Mouse (Mus musculus) thymus, adult 18-20 months (tissue): Measurements from ENCODE around the gene Hpcal1.

Source experiments
- DNase-seq, 2 experiments: peaks; one replicate each; pipeline ENCODE4 v3.0.0; 2022; ENCODE audit warnings: mixed read lengths in 2 of 2

The Hpcal1 gene

DNA sequence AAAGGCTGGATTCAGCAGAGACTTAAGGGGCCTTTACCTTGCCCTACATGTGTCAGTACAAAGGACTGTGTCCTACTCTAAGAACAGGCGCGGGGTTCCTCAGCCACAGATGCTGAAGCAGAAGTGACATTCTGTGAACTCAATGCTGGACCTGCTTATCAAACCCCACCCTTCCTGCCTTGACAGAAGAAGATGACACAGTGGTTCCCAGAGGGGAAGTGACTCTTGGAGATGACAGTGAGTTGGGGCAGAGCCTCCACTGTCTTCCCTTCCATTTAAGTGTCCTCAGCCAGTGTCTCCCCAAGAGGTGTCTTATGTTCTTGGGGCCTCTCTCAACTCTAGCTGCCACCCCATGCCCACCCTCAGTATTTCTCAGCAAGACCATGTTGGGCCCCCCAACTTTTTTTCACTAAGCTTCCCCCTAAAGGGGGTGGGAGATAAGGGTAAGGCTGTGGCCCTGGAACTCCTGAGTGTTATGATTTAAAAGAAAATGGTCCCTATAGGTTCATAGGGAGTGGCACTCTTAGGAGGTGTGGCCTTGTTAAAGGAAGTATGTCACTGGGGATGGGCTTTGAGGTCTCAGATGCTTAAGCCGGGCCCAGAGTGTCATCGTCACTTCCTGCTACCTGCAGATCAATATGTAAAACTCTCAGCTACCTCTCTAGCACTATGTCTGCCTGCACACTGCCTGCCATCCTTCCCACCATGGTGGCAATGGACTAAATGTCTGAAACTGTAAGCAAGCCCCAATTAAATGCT, 25.2 kb downstream of the Hpcal1 start:
- DNase-seq = peak in 1 of 2 experiments; percentile 25

DNA sequence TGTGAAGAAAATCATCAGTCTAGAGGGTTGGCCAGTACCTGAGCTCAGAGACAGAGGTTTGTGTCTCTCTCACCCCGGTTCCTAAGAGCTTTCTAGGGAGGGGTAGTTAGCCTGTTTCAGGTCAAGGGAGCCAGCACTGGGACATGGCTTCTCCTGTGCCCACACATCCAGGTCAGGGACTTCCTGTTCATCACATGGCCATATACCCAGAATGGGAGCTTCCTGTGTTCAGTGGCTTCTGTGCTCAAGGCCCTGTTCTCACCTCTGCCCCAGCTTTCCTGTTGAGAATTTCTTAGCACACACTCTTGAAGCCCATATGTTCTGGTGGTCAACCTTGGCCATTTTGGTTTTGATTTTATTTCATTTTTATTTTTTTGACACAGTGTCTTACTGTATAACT, 26.6 kb downstream of the Hpcal1 start:
- DNase-seq = no peak

DNA sequence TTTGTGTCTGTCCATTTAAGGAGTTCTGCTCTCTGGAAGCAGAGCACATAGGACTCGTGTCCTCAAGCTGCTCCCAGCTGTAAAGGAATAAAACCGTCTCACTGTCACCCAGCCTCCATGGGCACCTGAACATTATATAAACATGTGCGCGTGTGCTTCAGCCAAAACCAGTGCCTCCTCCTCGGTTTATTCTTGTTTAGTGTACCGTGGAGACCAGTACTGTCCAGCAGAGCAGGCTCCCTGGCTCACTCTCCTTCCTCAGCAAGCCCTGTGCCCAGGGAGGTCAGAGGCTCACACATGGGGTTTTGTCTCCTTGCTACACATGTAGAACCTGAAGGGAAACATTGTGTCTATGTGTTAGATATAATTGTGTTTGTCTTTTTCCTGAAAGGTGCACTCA, 27.5 kb downstream of the Hpcal1 start:
- no peak for DNase-seq

DNA sequence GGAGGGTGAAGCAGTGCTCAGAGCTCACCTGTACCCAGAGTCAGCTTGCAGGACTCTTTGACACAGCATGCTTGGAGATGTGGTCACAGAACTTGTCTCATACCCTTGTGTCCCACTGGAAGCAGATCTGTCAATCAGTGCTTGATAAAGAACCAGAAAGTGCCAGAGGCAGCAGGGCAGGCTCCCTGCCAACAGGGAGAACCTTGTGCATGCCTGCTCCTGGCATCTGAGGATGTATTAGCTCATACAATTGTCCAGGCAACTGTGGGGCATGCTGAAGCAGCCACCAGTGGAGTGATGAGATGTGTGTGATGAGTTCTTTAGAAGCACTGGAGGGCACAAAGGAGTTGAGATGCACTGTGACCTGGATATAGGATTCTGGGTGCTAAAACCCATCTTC, 30.4 kb downstream of the Hpcal1 start:
- no peak for DNase-seq

DNA sequence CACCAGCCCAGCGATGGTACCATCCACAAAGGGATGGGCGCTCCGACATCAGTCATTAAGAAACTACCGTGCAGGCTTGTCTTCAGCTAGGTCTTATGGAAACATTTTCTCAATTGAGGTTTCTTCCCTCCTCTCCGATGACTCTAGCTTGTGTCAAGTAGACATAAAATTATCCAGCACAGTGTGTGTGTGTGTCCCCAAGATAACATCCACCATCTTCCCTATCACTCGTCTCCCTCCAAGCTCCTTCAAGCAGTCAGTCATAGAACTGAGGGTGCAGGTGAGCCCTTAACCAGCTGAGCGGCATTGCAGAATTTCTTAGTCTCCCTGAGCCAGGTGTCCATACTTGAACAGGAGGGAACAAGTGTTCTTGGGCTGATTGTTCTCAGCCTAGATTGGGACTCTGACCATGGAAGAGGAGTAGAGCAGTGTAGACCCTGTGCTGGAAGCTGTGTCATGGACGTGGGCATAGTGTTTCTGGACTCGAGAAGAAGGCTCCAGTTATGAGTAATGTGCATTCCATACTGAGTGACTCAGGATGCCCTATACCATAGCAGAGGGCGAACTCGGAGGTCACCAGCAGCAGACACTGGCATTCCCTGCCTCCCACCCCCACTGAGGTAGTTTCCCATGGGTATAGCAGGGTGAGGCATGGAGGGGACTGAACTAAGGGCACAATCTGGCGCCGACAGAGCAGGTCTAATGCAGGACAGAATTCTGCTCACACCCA, 32.0 kb downstream of the Hpcal1 start:
- DNase-seq = no peak

DNA sequence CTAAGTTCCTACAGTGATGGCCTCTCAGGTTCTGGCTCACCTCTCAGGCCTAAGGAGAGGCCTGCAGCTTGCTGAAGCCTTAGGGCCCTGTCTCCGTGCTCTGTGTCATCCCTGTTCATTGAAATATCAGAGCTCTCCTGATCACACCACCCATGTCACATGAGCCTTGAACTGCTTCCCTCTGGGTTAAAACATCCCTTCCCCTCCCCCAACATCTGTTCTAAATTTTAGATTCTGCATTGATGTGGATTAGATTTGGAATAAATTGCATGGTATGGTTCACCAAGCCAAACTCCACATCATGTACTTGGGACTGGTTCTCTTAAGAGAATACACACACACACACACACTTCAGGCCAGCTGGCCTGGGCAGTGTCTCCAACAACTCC, 32.5 kb downstream of the Hpcal1 start:
- DNase-seq = no peak

DNA sequence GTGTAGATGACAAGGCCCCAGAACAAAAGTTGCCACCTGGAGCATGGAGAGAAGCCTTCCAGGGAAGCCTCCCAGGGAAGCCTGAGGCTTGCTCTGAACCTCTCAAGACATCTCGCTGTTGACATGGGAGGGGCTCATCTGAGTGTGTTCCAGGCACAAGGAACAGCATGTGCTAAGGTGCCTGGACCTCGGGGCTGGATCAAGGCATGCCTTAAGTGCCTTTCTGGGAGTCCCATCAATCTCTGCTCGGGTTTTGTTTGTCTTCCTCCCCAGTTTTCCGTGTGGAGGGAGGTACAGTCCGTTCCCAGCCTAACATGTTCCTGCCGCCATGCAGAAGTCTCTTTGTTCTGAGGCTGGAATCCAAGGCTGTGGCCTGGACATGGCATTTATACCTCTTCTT, 33.3 kb downstream of the Hpcal1 start:
- no peak for DNase-seq

DNA sequence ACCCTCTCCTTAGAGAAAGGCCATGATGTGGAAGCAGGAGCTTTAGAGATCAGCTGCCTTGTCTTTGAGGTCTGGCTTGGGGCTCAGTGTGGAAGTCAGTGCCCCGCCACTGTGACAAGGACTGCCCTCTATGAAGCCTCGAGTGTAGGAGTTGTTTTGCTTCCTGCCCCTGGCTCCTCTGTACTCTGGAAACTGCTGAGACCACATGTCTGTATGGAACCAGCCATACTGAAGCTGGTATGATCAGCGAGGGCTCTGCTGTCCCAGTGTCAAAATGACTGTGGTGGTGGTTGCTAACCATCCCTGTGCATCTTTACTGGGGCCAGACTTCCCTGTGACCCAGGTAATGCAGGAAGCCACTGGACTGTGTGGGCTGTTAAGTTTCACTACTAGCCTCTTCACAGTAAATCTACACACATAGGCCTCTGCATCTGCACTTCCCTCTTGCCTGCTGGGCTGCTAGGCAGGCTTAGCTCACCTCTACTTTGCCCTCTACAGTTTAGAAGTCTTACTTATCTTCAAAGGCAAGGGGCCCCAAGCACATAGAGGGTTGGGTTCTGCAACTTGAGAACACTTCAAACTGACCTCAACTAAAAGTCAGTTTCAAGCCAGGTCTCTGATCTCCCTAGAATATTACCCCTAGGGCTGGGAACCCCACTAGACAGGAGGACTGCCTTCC, 33.9 kb downstream of the Hpcal1 start:
- DNase-seq = no peak

DNA sequence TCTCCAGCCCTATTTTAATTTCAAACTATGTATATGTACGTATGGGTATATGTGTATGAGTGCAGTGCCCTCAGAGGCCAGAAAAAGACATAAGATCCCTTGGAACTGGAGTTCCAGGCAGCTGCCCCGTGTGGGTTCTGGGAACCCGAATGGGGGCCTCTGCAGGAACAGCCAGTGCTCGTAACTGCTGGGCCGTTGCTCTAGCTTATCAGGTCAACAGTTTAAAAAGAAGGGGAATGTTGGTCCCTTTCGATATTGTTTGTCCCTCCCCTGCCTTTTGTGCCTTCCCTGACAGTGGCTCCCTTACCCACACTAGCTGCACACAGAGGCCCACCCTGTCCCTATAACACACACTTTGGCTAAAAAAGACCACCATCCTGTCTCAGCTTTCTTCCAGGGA, 34.9 kb downstream of the Hpcal1 start:
- DNase-seq = no peak

DNA sequence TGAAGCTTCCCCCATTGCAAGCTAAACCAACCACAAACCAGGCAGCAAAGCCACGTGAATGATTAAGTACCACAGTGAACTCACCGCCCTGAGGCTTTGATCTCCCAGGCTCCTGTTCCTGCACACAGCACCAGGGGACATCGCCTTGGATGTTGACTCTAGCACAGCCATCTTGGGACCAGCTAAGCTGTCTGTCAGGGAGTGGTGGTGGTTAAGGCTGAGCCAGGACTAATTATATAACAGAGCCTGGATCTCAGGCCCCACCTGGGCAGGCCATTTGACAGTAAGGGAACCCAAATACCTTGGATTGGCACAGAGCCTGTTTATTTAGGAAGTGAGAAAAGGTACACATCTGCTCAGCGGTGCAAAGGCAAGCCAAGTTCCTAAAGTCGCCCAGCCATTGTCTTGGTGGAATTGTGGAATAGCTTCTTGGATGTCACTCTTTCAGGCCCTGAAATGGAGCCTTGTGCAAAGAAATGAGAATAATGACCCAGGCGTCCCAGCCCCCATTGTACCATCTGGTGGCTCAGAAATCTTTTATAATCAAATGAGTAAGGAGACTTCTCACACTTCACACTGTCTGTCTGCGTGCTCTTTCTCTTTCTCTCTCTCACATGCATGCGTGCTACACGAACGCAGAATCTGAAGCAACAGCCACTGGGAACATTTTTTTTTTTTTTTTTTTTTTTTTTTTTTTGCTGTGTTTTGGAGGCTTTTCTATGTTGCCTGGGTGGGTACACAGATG, 36.1 kb downstream of the Hpcal1 start:
- DNase-seq = peak in 1 of 2 experiments; percentile 56

DNA sequence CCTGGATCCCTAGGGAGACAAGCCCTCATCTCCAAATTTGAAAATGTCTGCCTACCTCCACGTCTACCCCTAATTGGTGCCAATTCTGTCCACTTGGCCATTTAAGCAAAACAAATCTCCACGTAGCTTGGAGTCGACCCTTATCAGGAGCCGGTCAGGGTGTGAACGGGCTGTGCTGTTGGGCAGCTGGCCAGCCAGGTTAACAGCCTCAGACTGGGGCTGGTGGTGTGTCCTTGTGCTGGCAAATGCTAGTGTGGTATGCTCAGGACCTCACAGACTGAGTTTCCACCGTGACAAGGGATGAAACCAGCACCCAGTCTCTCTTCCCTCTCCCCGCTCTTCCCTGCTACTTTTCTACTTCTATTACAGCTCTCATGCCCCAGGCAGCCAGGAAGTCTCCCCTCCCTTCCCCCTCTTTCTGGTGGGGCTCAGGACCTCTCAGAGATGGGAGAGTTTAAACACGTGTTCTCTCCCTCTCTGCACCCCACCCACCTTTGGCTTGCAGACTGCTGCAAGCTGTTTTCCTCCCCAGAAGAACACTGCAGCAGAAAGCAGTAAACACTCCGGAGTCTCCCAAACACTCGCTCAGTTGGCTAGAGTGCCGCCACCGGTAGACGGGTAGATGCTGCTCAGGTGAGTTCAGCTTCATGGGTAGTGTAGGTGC, 37.2 kb downstream of the Hpcal1 start:
- DNase-seq = peak; percentile 75 to 86

DNA sequence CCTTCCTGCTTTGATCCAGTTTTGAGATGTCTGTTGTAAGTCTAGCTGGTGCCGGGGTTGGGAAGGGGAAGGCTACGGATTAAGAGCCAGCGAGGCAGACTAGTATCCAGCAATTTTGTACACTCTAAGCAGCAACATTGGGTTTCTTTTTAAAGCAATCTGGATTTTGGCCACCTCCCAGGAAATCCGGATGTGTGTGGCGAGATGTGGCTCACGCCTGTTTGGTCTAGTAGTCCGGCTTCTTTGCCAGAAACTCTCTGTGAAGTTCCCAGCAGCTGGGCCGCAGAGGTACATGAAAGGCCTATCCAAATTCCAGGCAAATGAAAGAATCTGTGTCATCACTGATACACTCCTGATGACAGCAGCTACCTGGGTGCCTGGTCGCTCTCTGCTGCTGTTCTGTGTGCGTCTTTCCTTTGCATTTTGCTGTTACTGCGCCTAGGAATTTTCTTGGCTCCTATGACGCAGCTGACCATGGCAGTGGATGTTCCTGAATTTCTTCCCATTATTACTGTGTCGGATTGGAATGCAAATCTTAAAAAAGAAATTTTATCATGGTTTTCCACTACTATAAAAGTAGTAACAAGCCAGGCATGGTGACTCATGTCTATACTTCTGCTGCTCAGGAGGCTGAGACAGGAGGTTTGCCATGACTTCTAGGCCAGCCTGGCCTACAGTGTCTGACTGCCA, 38.7 kb downstream of the Hpcal1 start:
- DNase-seq = no peak

DNA sequence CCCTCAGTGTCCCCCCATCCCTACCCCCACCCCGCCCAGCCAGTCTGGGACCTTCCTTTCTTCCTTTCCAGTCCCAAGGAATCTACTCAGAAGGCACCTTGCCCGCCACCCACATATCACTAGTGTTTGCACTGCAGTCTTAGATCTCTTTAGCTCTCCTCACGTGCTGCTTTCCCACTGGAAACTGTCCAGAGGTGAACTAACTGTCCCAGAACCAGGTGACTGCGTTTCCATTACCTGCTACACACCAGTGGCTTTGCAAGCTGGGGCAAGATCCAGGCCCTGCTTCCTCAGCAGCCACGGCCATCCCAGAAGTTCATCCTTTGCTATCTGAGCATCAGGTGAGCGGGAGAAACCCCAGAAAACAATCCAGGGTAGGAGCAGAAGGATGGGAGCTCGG, 41.4 kb downstream of the Hpcal1 start:
- no peak for DNase-seq

DNA sequence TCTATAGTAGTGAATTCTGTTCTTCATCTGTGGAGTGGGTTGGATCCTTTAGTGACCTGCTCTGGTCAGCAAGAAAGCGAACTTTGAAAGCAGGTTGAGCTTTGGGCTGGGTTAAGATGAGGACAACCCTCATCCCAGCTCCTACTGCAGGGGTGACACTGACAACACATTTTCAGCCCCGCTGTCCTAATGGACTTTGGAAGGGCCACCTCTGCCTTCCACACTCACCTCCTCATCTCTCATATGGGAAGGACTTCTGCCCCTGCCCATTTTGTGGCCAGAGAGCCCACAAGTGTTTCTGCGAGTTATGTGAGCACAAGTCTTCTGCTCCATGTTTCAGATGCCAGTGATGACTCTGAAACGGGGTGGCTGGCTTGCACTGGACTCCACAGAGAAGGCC, 41.9 kb downstream of the Hpcal1 start:
- no peak for DNase-seq

DNA sequence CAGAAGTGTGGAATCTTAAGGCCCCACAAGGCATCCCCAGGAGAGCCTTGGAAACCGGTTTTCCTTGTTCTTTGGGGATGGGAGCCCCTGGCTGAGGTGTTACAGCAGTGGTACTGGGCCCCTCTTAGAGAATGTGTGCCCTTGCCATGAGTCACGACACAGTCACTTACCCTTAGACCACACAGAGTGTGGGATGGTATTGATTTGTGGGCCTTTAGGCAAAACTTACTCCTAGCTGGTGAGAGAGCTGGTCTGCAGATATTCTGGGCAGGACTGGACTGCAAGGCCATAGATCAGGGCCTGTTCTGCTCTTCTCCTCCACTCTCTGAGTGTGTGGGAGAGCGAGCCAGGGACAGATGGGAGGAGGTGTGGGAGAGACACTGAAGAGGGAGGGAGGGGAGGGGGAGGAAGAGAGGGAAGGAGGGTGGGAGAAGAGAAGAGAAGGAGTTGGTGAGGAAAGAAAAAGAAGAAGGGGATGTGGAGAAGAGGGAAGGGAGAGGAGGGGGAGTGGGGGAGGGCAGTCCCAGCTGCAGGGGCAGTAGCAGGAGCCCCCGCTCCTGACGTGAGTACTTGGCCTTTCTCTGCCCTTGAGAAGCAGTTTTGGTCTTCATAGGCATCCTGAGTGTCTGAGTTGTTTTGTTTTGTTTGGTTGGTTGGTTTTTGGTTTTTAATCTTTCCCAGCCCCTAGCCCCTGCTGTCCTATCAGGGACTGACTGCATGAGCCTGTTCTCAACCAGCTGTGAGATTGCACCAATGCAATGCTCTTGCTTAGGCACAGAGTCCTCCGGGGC, 42.7 kb downstream of the Hpcal1 start:
- no peak for DNase-seq

DNA sequence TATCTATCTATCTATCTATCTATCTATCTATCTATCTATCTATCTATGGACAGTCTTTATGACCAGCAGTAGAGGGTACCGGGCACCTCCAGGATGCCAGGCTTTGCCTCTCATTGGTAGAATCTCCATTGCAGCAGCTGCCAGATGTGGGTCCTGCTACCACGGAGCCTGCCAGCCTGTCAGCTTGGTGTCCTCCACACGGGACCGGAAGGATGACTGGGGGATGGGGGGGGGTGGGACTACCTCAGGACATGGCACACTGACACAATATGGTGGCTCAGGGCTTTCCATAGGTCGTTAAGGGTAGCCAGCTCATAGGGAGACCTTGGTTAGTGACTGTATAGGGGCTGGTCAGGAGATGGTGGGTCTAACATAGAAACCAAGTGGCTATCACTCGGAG, 45.7 kb downstream of the Hpcal1 start:
- no peak for DNase-seq

DNA sequence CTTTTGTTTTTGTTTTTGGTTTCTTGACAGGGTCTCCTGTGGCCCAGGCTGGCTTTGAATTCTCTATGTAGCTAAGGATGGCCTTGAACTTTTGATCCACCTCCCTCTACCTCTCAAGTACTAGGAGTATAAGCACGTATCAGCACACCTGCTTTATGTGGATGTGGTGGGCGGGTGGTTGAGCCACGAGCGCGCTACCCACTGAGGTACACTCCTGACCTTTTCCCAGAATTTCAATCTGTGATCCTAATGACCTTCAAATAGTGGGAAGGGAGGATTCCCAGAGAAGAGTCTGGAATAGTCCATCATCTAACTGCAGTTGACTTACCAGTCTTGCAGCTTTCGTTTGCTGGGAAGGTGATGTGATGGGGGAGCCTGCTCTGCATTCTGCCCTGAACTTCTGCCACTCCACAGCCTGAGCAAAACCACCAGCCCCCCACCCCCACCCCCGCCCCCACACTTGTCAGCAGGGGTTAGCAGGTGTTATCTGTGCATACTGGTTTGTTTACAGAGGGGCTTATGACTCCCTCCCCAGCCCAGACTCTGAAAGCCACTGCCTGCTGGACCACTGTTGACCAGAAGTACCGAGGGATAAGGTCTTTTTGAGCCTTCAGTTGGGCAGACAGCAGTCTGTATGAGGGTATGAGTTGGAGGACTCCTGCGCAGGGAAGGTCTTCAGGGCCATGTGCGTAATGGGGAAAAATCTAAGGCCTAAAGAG, 46.4 kb downstream of the Hpcal1 start:
- peak in 1 of 2 experiments; percentile 52 for DNase-seq

DNA sequence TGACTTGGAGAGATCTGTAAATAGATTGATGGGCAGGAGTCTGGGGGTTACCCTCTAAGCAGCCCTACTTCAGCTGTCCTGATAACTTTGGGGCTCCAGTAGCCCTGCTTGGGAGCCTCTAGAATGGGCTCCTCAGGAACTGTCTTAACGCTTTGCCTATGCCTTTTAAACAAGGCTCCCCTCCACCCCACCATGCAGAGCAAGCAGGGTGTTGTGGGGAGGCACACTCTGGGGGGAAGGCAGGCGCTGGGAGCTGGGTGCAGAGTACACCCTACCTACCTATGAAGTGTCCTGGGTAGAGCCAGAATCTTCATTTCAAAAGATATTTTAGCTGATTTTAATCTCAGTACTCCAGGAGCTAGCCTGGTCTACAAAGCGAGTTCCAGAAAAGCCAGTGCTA, 47.2 kb downstream of the Hpcal1 start:
- DNase-seq = no peak

DNA sequence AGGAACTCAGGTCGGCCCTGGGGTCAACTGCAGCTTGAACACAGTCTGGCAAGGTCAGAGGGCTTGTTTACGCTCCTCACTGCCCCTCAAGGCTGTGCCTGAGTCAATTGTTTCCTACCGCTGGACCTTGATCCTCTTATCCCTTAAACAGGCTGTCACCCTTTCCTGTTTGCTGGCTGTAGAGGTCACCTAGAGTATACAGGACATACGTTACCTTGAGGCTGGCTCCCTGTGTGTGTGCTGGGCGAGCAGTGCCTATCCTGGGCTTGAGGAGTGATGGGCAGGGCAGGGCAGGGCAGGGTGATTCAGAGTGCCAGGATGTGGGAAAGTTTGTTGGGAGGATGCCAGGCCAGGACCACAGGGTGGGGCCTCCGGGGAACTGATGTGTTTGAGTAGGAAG, 47.8 kb downstream of the Hpcal1 start:
- DNase-seq = no peak

DNA sequence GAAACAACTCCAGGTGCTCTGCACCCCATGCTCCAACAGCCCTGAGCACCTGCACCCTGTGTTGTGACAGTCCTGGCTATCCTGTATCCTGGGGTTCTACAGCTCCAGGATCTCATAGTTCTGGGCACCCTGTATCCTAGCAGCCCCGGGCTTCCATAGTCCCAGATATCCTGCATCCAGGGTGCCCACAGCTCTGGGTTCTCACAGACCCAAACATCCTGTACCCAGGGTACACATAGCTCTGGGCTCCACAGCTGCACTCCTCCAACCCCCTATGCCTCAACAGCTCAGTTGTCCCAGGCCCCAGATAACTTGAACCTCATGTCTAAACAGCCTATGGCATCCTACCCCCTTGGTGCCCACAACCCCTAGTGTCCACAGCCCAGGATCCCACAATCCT, 49.6 kb downstream of the Hpcal1 start:
- no peak for DNase-seq
